Mouse (Mus musculus) thymus, adult 18-20 months (tissue): ENCODE data around the gene 1700056E22Rik.

Experiments
- DNase-seq, 2 experiments: peaks; one replicate each; pipeline ENCODE4 v3.0.0; 2022; ENCODE audit warnings: mixed read lengths in 2 of 2

The 1700056E22Rik gene

DNA sequence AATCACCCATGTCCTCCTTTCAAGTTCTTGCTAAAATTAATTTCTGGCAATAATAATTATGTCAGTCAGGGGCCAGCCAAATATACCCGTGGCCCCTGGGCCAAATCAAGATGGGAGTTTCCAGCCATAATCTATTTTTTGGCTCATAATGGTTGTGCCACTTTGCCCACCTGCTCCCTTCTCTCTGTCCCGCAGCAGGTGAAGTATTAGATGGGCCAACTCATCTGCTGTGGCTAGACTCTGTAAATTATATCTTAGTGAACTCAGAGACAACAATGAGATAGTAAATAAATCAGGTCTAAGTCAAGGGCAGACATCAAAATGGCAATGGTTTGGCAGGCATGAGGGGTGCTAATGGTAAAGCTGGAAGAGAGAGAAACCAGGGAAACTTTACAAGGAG lies 16.5 kb downstream of the 1700056E22Rik start:
- no peak for DNase-seq

DNA sequence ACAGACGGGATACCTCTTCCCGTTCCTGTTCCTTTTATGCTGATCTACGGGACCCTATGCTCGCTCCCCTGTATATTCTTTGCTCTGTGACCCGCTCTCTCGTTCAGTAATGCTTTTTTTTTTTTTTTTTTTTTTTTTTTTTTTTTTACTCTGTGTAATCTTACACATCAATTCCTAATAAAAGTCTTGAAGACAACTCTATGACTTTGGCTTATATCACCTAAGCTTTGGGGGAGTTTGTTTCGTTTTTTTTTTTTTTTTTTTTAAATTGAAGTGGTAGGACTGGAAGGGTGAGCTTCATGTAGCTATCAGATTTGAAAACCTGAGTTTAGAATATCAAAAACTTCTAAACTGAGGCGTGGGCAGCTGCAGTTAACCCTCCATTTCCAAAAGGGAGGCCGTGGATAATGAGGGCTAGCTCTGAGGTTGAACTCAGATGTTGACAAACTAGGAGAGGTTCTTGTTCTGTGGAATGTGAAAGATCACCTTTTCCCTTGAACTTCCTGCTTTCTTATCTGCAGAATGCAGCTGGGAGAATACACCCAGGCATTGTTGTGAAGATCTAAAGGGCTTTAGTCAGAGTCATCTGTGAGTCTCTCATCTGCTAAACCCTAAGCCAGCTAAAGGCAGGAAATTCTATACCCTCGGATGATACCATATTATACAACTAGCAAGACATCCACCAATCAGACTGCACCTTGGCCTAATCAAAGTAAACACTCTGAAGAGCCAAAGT lies 17.9 kb downstream of the 1700056E22Rik start:
- no peak for DNase-seq

GRCm38 (mm10) chr1:184014091-184014490 lies 20.0 kb downstream of the 1700056E22Rik start:
- peak in 1 of 2 experiments; percentile 56 for DNase-seq

DNA sequence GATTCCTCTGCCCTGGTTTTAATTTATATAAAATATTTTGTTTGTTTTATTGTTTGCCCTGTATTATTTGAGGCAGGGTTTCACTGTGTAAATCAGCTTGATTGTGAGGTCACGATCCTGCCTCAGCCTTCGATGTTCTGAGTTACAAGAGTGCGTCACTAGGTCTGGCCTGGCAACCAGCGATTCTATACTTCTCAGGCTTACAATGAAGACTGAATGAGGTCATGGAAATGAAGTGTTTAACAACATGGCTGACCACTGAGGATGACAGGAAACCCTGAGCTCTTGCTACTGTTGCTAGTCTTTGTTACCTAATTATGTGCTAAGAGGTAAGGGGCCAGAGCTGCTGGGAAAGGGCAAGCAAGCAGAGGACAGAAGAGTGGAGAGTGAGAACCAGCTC lies 21.0 kb downstream of the 1700056E22Rik start, which contains the start of gene Dusp10:
Gene Dusp10 (plus strand): TSS at position 197 of the 400 bp plus-strand sequence.
- no peak for DNase-seq

DNA sequence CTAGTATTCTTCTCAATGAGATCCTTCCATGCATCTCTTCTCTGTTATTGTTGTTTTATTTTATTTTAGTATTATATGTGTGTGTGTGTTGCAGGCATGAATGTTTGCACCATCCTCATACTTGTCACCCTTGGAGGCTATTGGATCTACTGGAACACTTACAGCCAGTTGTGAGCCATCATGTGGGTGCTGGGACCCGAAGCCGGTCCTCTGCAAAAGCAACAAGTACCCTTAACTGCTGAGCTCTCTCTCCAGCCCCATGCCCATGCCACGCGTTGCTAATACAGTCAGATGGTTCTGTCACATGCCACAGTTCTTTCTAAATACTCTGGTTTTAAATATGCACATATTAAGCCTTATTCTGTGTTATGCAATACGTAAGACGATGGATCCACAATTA lies 22.8 kb downstream of the 1700056E22Rik start:
- no peak for DNase-seq

- DNase-seq, result no peak
These were observed 28.0 kb downstream of the 1700056E22Rik start for GRCm38 (mm10) chr1:184006086-184006485.

DNA sequence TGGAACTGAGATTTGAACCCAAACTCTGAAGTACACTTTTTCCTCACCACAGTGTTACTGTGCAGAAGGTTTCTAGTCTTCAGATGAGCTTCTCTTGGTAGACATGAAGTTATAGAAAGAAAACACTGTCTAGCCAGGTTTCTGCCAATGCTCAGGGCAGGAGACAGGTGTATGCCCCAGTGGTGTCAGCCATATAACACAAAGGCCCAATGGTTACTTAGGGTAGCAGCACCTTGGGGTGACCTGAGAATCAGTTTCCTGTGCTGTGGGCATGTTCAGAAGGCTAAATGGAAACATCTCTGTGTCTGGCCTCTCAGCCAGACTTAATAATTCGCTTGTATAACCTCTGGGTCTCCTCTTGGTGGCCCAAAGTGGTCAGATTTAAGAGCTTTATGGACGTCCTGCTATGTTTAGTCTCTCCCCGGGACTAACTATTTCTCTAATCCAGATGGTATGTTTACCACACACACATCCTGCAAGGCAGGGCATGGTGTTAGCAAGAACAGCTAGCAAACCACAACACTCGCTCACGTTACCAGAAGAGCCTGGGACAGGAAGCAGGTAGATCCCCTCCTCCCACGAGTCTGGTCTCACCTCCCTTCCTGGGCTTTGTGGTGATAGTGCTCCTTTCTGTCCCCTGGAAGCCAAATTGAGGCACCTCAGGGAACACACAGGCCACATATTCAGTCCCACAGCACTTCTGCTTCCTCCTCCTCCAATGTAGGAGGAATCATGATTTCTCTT lies 28.6 kb downstream of the 1700056E22Rik start:
- DNase-seq, result peak; percentile 78 to 91

DNA sequence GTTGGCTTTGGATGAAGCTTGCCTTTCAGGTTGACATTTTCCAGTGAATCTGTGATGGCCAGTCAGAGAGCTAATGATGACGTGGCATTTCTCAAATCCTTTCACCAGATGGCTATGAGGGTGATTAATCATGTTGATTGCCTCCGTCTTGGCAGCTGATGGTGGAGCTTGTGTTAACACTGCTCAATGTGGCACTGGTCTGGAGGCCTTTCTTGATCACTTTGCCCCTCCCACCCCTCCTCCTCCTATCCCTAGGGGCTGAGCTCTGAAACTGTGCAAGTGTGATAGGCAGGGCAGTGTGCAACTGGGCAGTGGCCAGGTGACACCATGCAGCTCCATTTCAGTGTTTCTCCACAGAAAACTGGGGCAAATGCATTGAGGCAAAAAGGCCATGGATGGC lies 29.8 kb downstream of the 1700056E22Rik start:
- DNase-seq, result no peak

DNA sequence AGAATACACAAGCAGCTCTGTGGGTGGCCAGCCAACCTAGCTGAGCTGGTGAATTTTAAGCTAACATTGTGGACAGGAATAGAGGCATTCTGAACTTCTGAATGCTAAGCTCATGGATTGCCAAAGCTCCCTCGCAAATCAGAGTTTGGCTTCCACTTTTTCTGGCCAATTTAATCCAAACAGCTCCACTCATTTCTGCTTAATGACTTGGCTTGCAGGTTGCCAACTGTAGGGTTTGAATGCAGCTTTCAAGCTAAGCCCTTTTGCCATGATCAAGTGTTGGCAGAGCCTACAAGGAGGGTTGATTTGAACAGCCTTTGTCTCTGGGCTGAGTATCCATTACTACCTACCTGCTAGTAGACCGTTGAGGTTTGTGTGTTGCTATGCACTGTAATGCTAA lies 31.6 kb downstream of the 1700056E22Rik start:
- DNase-seq, result no peak

GRCm38 (mm10) chr1:183997207-183997606 lies 36.9 kb downstream of the 1700056E22Rik start:
- DNase-seq, result no peak

DNA sequence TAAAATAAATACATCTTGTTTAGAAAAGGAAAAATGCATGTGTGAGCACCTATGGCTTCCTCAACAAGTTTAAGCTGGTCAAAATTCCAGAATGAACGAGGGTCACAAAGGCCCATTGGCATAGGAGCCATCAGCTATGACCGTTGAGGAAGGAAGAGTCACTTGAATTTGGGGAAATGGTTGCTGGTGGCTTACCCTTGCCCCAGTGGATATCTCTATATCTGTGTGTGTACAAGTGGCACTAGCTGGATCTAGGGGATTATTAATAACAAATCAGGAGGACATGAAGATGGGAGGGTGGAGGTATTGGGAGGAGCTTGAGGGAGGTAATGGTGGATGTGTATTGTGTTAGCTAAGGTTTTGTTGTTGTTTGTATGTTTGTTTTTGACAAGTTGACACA lies 42.2 kb downstream of the 1700056E22Rik start:
- DNase-seq, result no peak

- DNase-seq, result peak in 1 of 2 experiments; percentile 53
These were observed 46.3 kb downstream of the 1700056E22Rik start for GRCm38 (mm10) chr1:183987711-183988245.
